22 mouse cellular contexts compared by ENCODE assay signal in genomic region chr16:68898136-68898535, GRCm38 (mm10).
DNase-seq lines count a peak whose midpoint lies in the region; TF ChIP-seq lines count a peak whose summit lies in the region.
"Had no signal": no experiment of that assay in that cellular context is flagged by ENCODE, and none has a peak within 500 bp of the region (broad histone marks: within the 10 kb centered on the region; RNA-seq: fewer than 3 reads in every experiment).

No protein-coding gene starts in this region.

- 70% methylated on average over 4 of the region's 4 CpGs for WGBS in lung, adult 2 months

- no peaks in the 10 kb centered on the region for H3K4me1 ChIP-seq in lung, adult 2 months (ENCODE audit: control insufficient read depth, insufficient read depth, low read length)
- H3K4me1 ChIP-seq: heart, embryonic 12.5 days; limb, embryonic 13.5 days; neural tube, embryonic 12.5 days had no signal

- H3K4me3 ChIP-seq in lung, adult 2 months (replicated peaks; ENCODE audit: extremely low read depth, low read depth, low read length), result no peak overlapping the region
- H3K4me3 ChIP-seq: erythroblast, embryonic 14.5 days; heart, adult 2 months; heart, embryonic 12.5 days; limb, embryonic 13.5 days; myocyte; neural tube, embryonic 12.5 days had no signal

- TF ChIP-seq POLR2A in brain, embryonic 14.5 days (IDR thresholded peaks at IDR 0.05; ENCODE audit: borderline replicate concordance, extremely low read depth, insufficient read depth, insufficient read length, poor library complexity, severe bottlenecking), result no peak
- TF ChIP-seq POLR2A in lung, adult 2 months (IDR thresholded peaks at IDR 0.05; ENCODE audit: borderline replicate concordance, extremely low read depth, low read depth, low read length), result no peak

- DNase-seq in layer of hippocampus, adult 11-12 months (ENCODE audit: low spot score), result peak; percentile 15
- DNase-seq in layer of hippocampus, postnatal 10 days (ENCODE audit: low spot score in 2 of 2), result no peak
- DNase-seq in brain, embryonic 14.5 days (ENCODE audit: low read depth), result peak; percentile 66
- DNase-seq in layer of hippocampus, adult 9-10 months (ENCODE audit: low spot score), result peak; percentile 25
- DNase-seq in heart, adult 18-20 months, result no peak
- no peak for DNase-seq in lung, adult 2 months
- DNase-seq: adrenal gland, postnatal 10 days; B cell, adult 2 months; cerebellum, adult 2 months; gastrocnemius, postnatal 25 days; heart, adult 2 months; heart, postnatal 4 days; kidney, adult 9 months; kidney, postnatal 10 days; lung, postnatal 36 days; right cerebral cortex, adult 18-20 months; spleen, adult 18-20 months had no signal

- TF ChIP-seq CTCF in brain, embryonic 14.5 days (IDR thresholded peaks at IDR 0.05; ENCODE audit: borderline replicate concordance, extremely low read depth, insufficient read depth, insufficient read length), result no peak
- no peak for TF ChIP-seq CTCF in lung, adult 2 months (IDR thresholded peaks at IDR 0.05; ENCODE audit: insufficient read depth, low read length)

Comparison
In these comparisons a context has a peak if more than half of its experiments do, and no peak if none do; other contexts are left out.
1. DNase-seq: peak in layer of hippocampus, adult 11-12 months (single experiment), brain, embryonic 14.5 days (single experiment) and layer of hippocampus, adult 9-10 months (single experiment); none in layer of hippocampus, postnatal 10 days (0 of 2), heart, adult 18-20 months (0 of 2) and lung, adult 2 months (single experiment).